Mouse (Mus musculus) T-helper 2 cell (primary cell): ENCODE data around the gene Otub2.
"Not testable (repeated sequence)": the region's sequence is repeated elsewhere in the genome, so short reads cannot be mapped to it uniquely, and the experiment has no call there.

Experiments used
- in situ Hi-C: fragments of 300-600 bp; cut with MboI, MseI; formaldehyde crosslinking; loops from one replicate; pipeline ENCODE4 v1.15.1; 2025; ENCODE audit warnings: high pct_unique_total_duplicates

The Otub2 gene

GRCm38 (mm10) chr12:103437601-103438000 is 49.1 kb downstream of the Otub2 start:
- in situ Hi-C loops: no loop called here

- in situ Hi-C loops: no loop called here
Observed at GRCm38 (mm10) chr12:103443524-103443923, 55.0 kb downstream of the Otub2 start, which contains the start of gene Ifi27l2a. Gene Ifi27l2a, minus strand, starts transcription at chr12:103443680.

DNA sequence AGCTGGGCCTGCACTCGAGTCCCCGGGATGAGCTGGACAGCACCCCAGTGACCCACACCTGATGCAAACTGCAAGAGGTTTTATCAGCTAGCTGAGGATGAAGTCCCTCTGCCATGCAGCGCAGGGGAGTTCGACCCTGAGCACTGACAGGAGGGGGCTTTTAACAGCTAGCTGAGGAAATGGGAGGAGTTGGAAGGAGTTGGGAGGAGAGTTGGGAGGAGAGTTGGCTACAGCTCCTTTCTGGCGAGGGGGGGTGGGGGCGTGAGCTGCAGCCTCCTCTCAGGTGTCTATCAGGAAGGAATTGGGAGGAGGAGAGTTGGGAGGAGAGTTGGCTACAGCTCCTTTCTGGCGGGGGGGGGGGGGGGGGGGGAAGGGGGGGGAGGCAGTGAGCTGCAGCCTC is 55.8 kb downstream of the Otub2 start:
- in situ Hi-C loops: not testable (repeated sequence)

GRCm38 (mm10) chr12:103445060-103445459 is 56.6 kb downstream of the Otub2 start:
- in situ Hi-C loops: no loop called here

DNA sequence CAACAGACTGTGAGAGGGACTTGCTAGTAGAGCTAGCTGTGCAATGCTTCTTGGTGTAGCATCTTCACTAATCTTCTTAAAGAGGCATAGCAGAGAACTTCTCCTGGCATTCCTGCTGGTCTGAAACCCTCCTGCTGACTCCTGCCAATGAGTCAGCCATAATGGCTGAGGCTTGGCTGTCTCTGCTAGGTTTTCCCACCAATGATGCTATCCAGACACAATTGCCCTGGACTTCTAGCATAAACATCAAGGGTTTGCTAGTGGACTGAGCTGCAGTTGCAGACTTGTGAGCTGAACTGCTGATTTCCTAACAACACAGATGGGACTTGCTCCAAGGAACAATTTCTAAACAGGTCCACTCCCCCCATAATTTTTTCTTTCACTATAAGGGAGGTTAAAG is 64.9 kb downstream of the Otub2 start:
- in situ Hi-C loops: no loop called here
